Mouse (Mus musculus): ENCODE measurements around the gene Tmem79. TPM values are rescaled to one million over a fixed set of nuclear protein-coding genes. Genes with fewer than 3 reads are reported as not detected.
A peak's percentile ranks its signal among the peaks of the same experiment; 100 is the strongest.

Tmem79 gene
- polyA plus RNA-seq, 1 experiment from 2014 or later, result 1.2 TPM

GRCm38 (mm10) chr3:88335436-88336053 is 403 bp downstream of the Tmem79 start:
- 2% methylated on average over 27 of the region's 27 CpGs for WGBS
- ATAC-seq (ENCODE audit: low FRiP score, low TSS enrichment) (peak; percentile 49; the same call in 1 of the 2 replicates), DNase-seq (peak; percentile 3)
- Histone ChIP-seq H3K36me3 (ENCODE audit: control insufficient read depth, insufficient read depth, low read length) (no peaks in the 10 kb centered on the region), H3K27ac (replicated peaks; ENCODE audit: low read depth, low read length) (peak overlapping the region; percentile 94), H3K4me2 (ENCODE audit: low read length) (peak overlapping the region; percentile 78), H3K4me1 (ENCODE audit: control insufficient read depth, insufficient read depth, low read length) (peaks cover 11% of the 10 kb centered on the region), H3K9me3 (ENCODE audit: control insufficient read depth, low read length) (no peaks in the 10 kb centered on the region), H3K9ac (replicated peaks; ENCODE audit: low read length) (peak overlapping the region; percentile 92), H3K27me3 (ENCODE audit: control insufficient read depth, insufficient read depth, low read length) (no peaks in the 10 kb centered on the region), H3K4me3 (replicated peaks; ENCODE audit: low read depth, low read length) (peak overlapping the region; percentile 81)

GRCm38 (mm10) chr3:88334902-88335435 is 979 bp downstream of the Tmem79 start:
- WGBS, result 44% methylated on average over 3 of the region's 3 CpGs

GRCm38 (mm10) chr3:88334029-88334658 is 1.8 kb downstream of the Tmem79 start:
- Histone ChIP-seq H3K27ac (replicated peaks; ENCODE audit: low read depth, low read length) (no peak overlapping the region), H3K4me2 (ENCODE audit: low read length) (no peak overlapping the region), H3K4me1 (ENCODE audit: control insufficient read depth, insufficient read depth, low read length) (peaks cover 11% of the 10 kb centered on the region), H3K9me3 (ENCODE audit: control insufficient read depth, low read length) (no peaks in the 10 kb centered on the region), H3K4me3 (replicated peaks; ENCODE audit: low read depth, low read length) (no peak overlapping the region), H3K27me3 (ENCODE audit: control insufficient read depth, insufficient read depth, low read length) (no peaks in the 10 kb centered on the region), H3K9ac (replicated peaks; ENCODE audit: low read length) (no peak overlapping the region), H3K36me3 (ENCODE audit: control insufficient read depth, insufficient read depth, low read length) (peaks cover 6% of the 10 kb centered on the region; the same call in 1 of the 2 replicates)
- ATAC-seq (ENCODE audit: low FRiP score, low TSS enrichment) (no peak), DNase-seq (no peak)
- 65% methylated on average over 12 of the region's 12 CpGs for WGBS

More at GRCm38 (mm10) chr3:88334902-88335435, 979 bp downstream of the Tmem79 start:
- ATAC-seq (ENCODE audit: low FRiP score, low TSS enrichment), result no peak
- Histone ChIP-seq H3K27me3 (ENCODE audit: control insufficient read depth, insufficient read depth, low read length) (no peaks in the 10 kb centered on the region), H3K4me3 (replicated peaks; ENCODE audit: low read depth, low read length) (peak overlapping the region; percentile 81), H3K27ac (replicated peaks; ENCODE audit: low read depth, low read length) (no peak overlapping the region), H3K9me3 (ENCODE audit: control insufficient read depth, low read length) (no peaks in the 10 kb centered on the region), H3K4me1 (ENCODE audit: control insufficient read depth, insufficient read depth, low read length) (peaks cover 11% of the 10 kb centered on the region), H3K4me2 (ENCODE audit: low read length) (peak overlapping the region; percentile 78), H3K9ac (replicated peaks; ENCODE audit: low read length) (peak overlapping the region; percentile 92), H3K36me3 (ENCODE audit: control insufficient read depth, insufficient read depth, low read length) (no peaks in the 10 kb centered on the region)
- DNase-seq, result no peak

GRCm38 (mm10) chr3:88331282-88331681 is 4.7 kb downstream of the Tmem79 start:
- Histone ChIP-seq H3K9me3 (ENCODE audit: control insufficient read depth, low read length) (no peaks in the 10 kb centered on the region), H3K27me3 (ENCODE audit: control insufficient read depth, insufficient read depth, low read length) (no peaks in the 10 kb centered on the region), H3K27ac (replicated peaks; ENCODE audit: low read depth, low read length) (no peak overlapping the region), H3K9ac (replicated peaks; ENCODE audit: low read length) (no peak overlapping the region), H3K36me3 (ENCODE audit: control insufficient read depth, insufficient read depth, low read length) (peaks cover 21% of the 10 kb centered on the region; the same call in 1 of the 2 replicates), H3K4me1 (ENCODE audit: control insufficient read depth, insufficient read depth, low read length) (0 out of 2 replicates have a peak, but pooled peaks cover 5% of the 10 kb centered on the region), H3K4me3 (replicated peaks; ENCODE audit: low read depth, low read length) (no peak overlapping the region), H3K4me2 (ENCODE audit: low read length) (no peak overlapping the region)
- ATAC-seq (ENCODE audit: low FRiP score, low TSS enrichment) (no peak), DNase-seq (peak; percentile 45)
- WGBS, result 9% methylated on average over 2 of the region's 2 CpGs

GRCm38 (mm10) chr3:88328956-88329355 is 7.0 kb downstream of the Tmem79 start:
- ATAC-seq (ENCODE audit: low FRiP score, low TSS enrichment) (no peak), DNase-seq (no peak)
- no peaks in the 10 kb centered on the region for H3K9me3 ChIP-seq (ENCODE audit: control insufficient read depth, low read length)
- H3K4me1 ChIP-seq (ENCODE audit: control insufficient read depth, insufficient read depth, low read length), result peaks cover 12% of the 10 kb centered on the region
- H3K4me3 ChIP-seq (replicated peaks; ENCODE audit: low read depth, low read length), result no peak overlapping the region
- H3K27ac ChIP-seq (replicated peaks; ENCODE audit: low read depth, low read length), result no peak overlapping the region
- H3K27me3 ChIP-seq (ENCODE audit: control insufficient read depth, insufficient read depth, low read length), result no peaks in the 10 kb centered on the region
- no peak overlapping the region for H3K9ac ChIP-seq (replicated peaks; ENCODE audit: low read length)
- H3K4me2 ChIP-seq (ENCODE audit: low read length), result no peak overlapping the region
- 87% methylated on average over 5 of the region's 5 CpGs for WGBS
- H3K36me3 ChIP-seq (ENCODE audit: control insufficient read depth, insufficient read depth, low read length), result peaks cover 21% of the 10 kb centered on the region; the same call in 1 of the 2 replicates

- Histone ChIP-seq H3K36me3 (ENCODE audit: control insufficient read depth, insufficient read depth, low read length) (peaks cover 54% of the 10 kb centered on the region), H3K4me2 (ENCODE audit: low read length) (peak within 1 kb of the TSS; percentile 70), H3K9ac (replicated peaks; ENCODE audit: low read length) (peak within 1 kb of the TSS; percentile 71), H3K4me1 (ENCODE audit: control insufficient read depth, insufficient read depth, low read length) (peaks cover 12% of the 10 kb centered on the region), H3K9me3 (ENCODE audit: control insufficient read depth, low read length) (no peaks in the 10 kb centered on the region), H3K27ac (replicated peaks; ENCODE audit: low read depth, low read length) (peak within 1 kb of the TSS; percentile 45; the same call in 1 of the 2 replicates), H3K27me3 (ENCODE audit: control insufficient read depth, insufficient read depth, low read length) (no peaks in the 10 kb centered on the region), H3K4me3 (replicated peaks; ENCODE audit: low read depth, low read length) (peak within 1 kb of the TSS; percentile 65)
- 2% methylated on average over 10 of the region's 10 CpGs for WGBS
- DNase-seq, result peak; percentile 85
- ATAC-seq (ENCODE audit: low FRiP score, low TSS enrichment), result peak; percentile 72
Measured at GRCm38 (mm10) chr3:88324951-88325405, 11.0 kb downstream of the Tmem79 start, which contains the start of gene Glmp. Glmp (plus strand) TSS chr3:88325023.

GRCm38 (mm10) chr3:88299172-88299571 is 36.8 kb downstream of the Tmem79 start:
- no peak overlapping the region for H3K4me3 ChIP-seq (replicated peaks; ENCODE audit: low read depth, low read length)
- H3K4me1 ChIP-seq (ENCODE audit: control insufficient read depth, insufficient read depth, low read length), result peaks cover 9% of the 10 kb centered on the region
- peak overlapping the region; percentile 69 for H3K4me2 ChIP-seq (ENCODE audit: low read length)
- no peaks in the 10 kb centered on the region for H3K27me3 ChIP-seq (ENCODE audit: control insufficient read depth, insufficient read depth, low read length)
- H3K9me3 ChIP-seq (ENCODE audit: control insufficient read depth, low read length), result no peaks in the 10 kb centered on the region
- no peak overlapping the region for H3K27ac ChIP-seq (replicated peaks; ENCODE audit: low read depth, low read length)
- DNase-seq (no peak), ATAC-seq (ENCODE audit: low FRiP score, low TSS enrichment) (no peak)
- H3K36me3 ChIP-seq (ENCODE audit: control insufficient read depth, insufficient read depth, low read length), result peaks cover 52% of the 10 kb centered on the region
- no peak overlapping the region for H3K9ac ChIP-seq (replicated peaks; ENCODE audit: low read length)
- WGBS, result 98% methylated on average over 1 of the region's 1 CpGs

- H3K27me3 ChIP-seq (ENCODE audit: control insufficient read depth, insufficient read depth, low read length), result no peaks in the 10 kb centered on the region
- under 1% methylated on average over 30 of the region's 30 CpGs for WGBS
- H3K4me3 ChIP-seq (replicated peaks; ENCODE audit: low read depth, low read length), result peak overlapping the region; percentile 57
- peak; percentile 15; the same call in 1 of the 2 replicates for ATAC-seq (ENCODE audit: low FRiP score, low TSS enrichment)
- H3K4me2 ChIP-seq (ENCODE audit: low read length), result peak overlapping the region; percentile 69
- peaks cover 9% of the 10 kb centered on the region for H3K4me1 ChIP-seq (ENCODE audit: control insufficient read depth, insufficient read depth, low read length)
- peak; percentile 47 for DNase-seq
- no peaks in the 10 kb centered on the region for H3K9me3 ChIP-seq (ENCODE audit: control insufficient read depth, low read length)
- H3K9ac ChIP-seq (replicated peaks; ENCODE audit: low read length), result peak overlapping the region; percentile 68
- peak overlapping the region; percentile 84 for H3K27ac ChIP-seq (replicated peaks; ENCODE audit: low read depth, low read length)
- peaks cover 35% of the 10 kb centered on the region for H3K36me3 ChIP-seq (ENCODE audit: control insufficient read depth, insufficient read depth, low read length)
Measured at GRCm38 (mm10) chr3:88297321-88297851, 38.6 kb downstream of the Tmem79 start.
